Mouse (Mus musculus): Measurements from ENCODE around the gene Tmprss11f. TPM values are rescaled to one million over a fixed set of nuclear protein-coding genes. Genes with fewer than 3 reads are reported as not detected.
A peak's percentile ranks its signal among the peaks of the same experiment; 100 is the strongest.
"Not testable (repeated sequence)": the region's sequence is repeated elsewhere in the genome, so short reads cannot be mapped to it uniquely, and the experiment has no call there.

Tmprss11f gene
- polyA plus RNA-seq (2012; rRNA removed) = not detected in 2 replicates

DNA sequence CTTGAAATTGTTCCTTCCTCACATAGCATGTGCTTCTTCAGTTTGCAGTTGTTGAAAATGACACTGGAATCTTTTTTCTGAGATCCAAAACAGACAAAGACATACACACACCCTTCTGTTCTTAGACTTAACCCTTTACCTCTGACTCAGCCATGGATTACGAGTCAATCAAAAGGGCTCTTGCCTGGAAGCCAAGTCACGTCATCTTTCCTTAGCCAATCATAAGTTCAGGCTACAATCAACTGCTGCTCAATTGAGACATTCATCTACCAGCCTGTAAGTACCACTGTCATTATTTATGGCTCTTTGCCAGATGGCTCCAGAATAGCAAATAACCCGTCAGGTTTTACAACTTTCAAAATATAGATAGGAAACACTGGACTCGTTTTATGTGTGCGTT is at the start of gene Tmprss11f:
Gene Tmprss11f, minus strand, starts transcription at position 101 of the 400 bp plus-strand sequence.
- TF ChIP-seq POLR2A (IDR thresholded peaks at IDR 0.05; ENCODE audit: borderline replicate concordance, insufficient read depth, low read length) (no peak), CTCF (IDR thresholded peaks at IDR 0.05; ENCODE audit: borderline replicate concordance, insufficient read depth, low read depth, low read length) (no peak)
- H3K4me1 ChIP-seq (ENCODE audit: control insufficient read depth, insufficient read depth, low read length) = no peaks in the 10 kb centered on the region
- 55% methylated on average over 5 of the region's 5 CpGs for WGBS
- H3K27me3 ChIP-seq (ENCODE audit: control insufficient read depth, insufficient read depth, low read length) = no peaks in the 10 kb centered on the region
- DNase-seq = no peak
- H3K4me3 ChIP-seq (replicated peaks; ENCODE audit: insufficient read depth, low read depth, low read length) = no peak within 1 kb of the TSS
- H3K27ac ChIP-seq (ENCODE audit: insufficient read depth, low read length) = no peak within 1 kb of the TSS

GRCm38 (mm10) chr5:86676262-86676661 is 44.0 kb upstream of the Tmprss11f start, which contains the start of gene Tmprss11b:
TSS of gene Tmprss11b (minus strand) at chr5:86676362.
- Histone ChIP-seq H3K27me3 (ENCODE audit: control insufficient read depth, insufficient read depth, low read length) (no peaks in the 10 kb centered on the region), H3K27ac (ENCODE audit: insufficient read depth, low read length) (no peak within 1 kb of the TSS), H3K4me1 (ENCODE audit: control insufficient read depth, insufficient read depth, low read length) (no peaks in the 10 kb centered on the region), H3K4me3 (replicated peaks; ENCODE audit: insufficient read depth, low read depth, low read length) (no peak within 1 kb of the TSS)
- TF ChIP-seq POLR2A (IDR thresholded peaks at IDR 0.05; ENCODE audit: borderline replicate concordance, insufficient read depth, low read length) = no peak
- DNase-seq = no peak
- WGBS = 80% methylated on average over 5 of the region's 5 CpGs

GRCm38 (mm10) chr5:86649185-86649584 is 17.0 kb upstream of the Tmprss11f start:
- H3K27me3 ChIP-seq (ENCODE audit: control insufficient read depth, insufficient read depth, low read length); H3K4me3 ChIP-seq (replicated peaks; ENCODE audit: insufficient read depth, low read depth, low read length); H3K4me1 ChIP-seq (ENCODE audit: control insufficient read depth, insufficient read depth, low read length); H3K27ac ChIP-seq (ENCODE audit: insufficient read depth, low read length): not testable (repeated sequence)
- peak in 1 of 2 experiments; percentile 4 for DNase-seq
- 0 out of 2 replicates have a peak, but pooled peaks have one; percentile 17 for TF ChIP-seq CTCF (IDR thresholded peaks at IDR 0.05; ENCODE audit: borderline replicate concordance, insufficient read depth, low read depth, low read length)
- WGBS = 29% methylated on average over 4 of the region's 4 CpGs

- 53% methylated on average over 3 of the region's 3 CpGs for WGBS
- DNase-seq = no peak
- Histone ChIP-seq H3K4me3 (replicated peaks; ENCODE audit: insufficient read depth, low read depth, low read length) (no peak overlapping the region), H3K27me3 (ENCODE audit: control insufficient read depth, insufficient read depth, low read length) (no peaks in the 10 kb centered on the region), H3K27ac (ENCODE audit: insufficient read depth, low read length) (no peak overlapping the region), H3K4me1 (ENCODE audit: control insufficient read depth, insufficient read depth, low read length) (no peaks in the 10 kb centered on the region)
- no peak for TF ChIP-seq CTCF (IDR thresholded peaks at IDR 0.05; ENCODE audit: borderline replicate concordance, insufficient read depth, low read depth, low read length)
- no peak for TF ChIP-seq POLR2A (IDR thresholded peaks at IDR 0.05; ENCODE audit: borderline replicate concordance, insufficient read depth, low read length)
Observed at GRCm38 (mm10) chr5:86640795-86641194, 8.6 kb upstream of the Tmprss11f start.

GRCm38 (mm10) chr5:86630700-86631099 is 1.5 kb downstream of the Tmprss11f start:
- H3K27me3 ChIP-seq (ENCODE audit: control insufficient read depth, insufficient read depth, low read length) = no peaks in the 10 kb centered on the region
- no peak overlapping the region for H3K27ac ChIP-seq (ENCODE audit: insufficient read depth, low read length)
- TF ChIP-seq POLR2A (IDR thresholded peaks at IDR 0.05; ENCODE audit: borderline replicate concordance, insufficient read depth, low read length) (no peak), CTCF (IDR thresholded peaks at IDR 0.05; ENCODE audit: borderline replicate concordance, insufficient read depth, low read depth, low read length) (no peak)
- no peak overlapping the region for H3K4me3 ChIP-seq (replicated peaks; ENCODE audit: insufficient read depth, low read depth, low read length)
- H3K4me1 ChIP-seq (ENCODE audit: control insufficient read depth, insufficient read depth, low read length) = no peaks in the 10 kb centered on the region
- WGBS = 73% methylated on average over 2 of the region's 2 CpGs
- DNase-seq = no peak

DNA sequence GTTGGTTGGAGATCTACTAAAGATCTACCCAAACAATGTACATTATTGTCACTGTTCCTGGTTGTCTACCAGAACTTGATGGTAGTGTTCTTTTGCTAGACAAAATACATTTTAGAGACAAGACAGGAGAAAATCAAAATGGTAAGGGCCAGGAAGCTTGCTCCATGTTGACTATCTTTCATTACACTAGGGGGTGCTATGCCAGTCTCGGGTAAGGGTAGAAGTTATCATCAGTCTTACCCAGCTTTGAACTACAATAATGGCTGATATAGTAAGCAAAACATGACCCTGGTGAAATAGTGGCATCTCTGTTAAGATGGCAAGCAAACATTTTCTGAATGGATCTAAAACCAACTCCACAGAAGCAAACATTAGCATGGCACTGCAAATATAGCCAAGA is 10.4 kb downstream of the Tmprss11f start:
- WGBS = 73% methylated on average over 1 of the region's 1 CpGs
- Histone ChIP-seq H3K4me3 (replicated peaks; ENCODE audit: insufficient read depth, low read depth, low read length) (no peak overlapping the region), H3K27ac (ENCODE audit: insufficient read depth, low read length) (no peak overlapping the region), H3K27me3 (ENCODE audit: control insufficient read depth, insufficient read depth, low read length) (no peaks in the 10 kb centered on the region), H3K4me1 (ENCODE audit: control insufficient read depth, insufficient read depth, low read length) (no peaks in the 10 kb centered on the region)
- no peak for TF ChIP-seq CTCF (IDR thresholded peaks at IDR 0.05; ENCODE audit: borderline replicate concordance, insufficient read depth, low read depth, low read length)
- no peak for TF ChIP-seq POLR2A (IDR thresholded peaks at IDR 0.05; ENCODE audit: borderline replicate concordance, insufficient read depth, low read length)
- no peak for DNase-seq

DNA sequence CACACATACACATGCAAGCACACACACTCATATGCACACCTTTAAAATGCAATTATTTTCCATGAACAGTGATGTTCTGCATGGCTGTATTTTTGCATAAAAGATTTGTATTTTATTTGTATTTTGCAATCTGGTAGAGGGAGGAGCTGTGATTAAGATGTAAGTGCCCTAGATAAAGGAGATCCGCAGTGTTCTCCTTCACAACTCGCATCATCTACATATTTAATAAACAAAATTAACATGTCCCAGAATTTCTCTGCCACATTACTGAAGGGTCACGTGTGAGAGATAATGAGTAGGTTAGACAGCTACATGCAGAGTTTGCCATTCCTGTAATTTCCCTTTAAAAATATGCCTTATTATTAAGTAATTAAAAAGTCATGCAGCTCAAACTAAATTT is 46.3 kb downstream of the Tmprss11f start:
- Histone ChIP-seq H3K27me3 (ENCODE audit: control insufficient read depth, insufficient read depth, low read length) (no peaks in the 10 kb centered on the region), H3K27ac (ENCODE audit: insufficient read depth, low read length) (no peak overlapping the region), H3K4me3 (replicated peaks; ENCODE audit: insufficient read depth, low read depth, low read length) (no peak overlapping the region), H3K4me1 (ENCODE audit: control insufficient read depth, insufficient read depth, low read length) (no peaks in the 10 kb centered on the region)
- WGBS = 83% methylated on average over 3 of the region's 3 CpGs
- no peak for TF ChIP-seq CTCF (IDR thresholded peaks at IDR 0.05; ENCODE audit: borderline replicate concordance, insufficient read depth, low read depth, low read length)
- no peak for TF ChIP-seq POLR2A (IDR thresholded peaks at IDR 0.05; ENCODE audit: borderline replicate concordance, insufficient read depth, low read length)
- DNase-seq = no peak

- no peak for DNase-seq
- H3K4me3 ChIP-seq (replicated peaks; ENCODE audit: insufficient read depth, low read depth, low read length) = no peak overlapping the region
- H3K27ac ChIP-seq (ENCODE audit: insufficient read depth, low read length) = no peak overlapping the region
- H3K4me1 ChIP-seq (ENCODE audit: control insufficient read depth, insufficient read depth, low read length) = no peaks in the 10 kb centered on the region
- no peaks in the 10 kb centered on the region for H3K27me3 ChIP-seq (ENCODE audit: control insufficient read depth, insufficient read depth, low read length)
- 71% methylated on average over 5 of the region's 5 CpGs for whole genome bisulfite sequencing
- TF ChIP-seq CTCF (IDR thresholded peaks at IDR 0.05; ENCODE audit: borderline replicate concordance, insufficient read depth, low read depth, low read length) (no peak), POLR2A (IDR thresholded peaks at IDR 0.05; ENCODE audit: borderline replicate concordance, insufficient read depth, low read length) (no peak)
Observed at GRCm38 (mm10) chr5:86582618-86583017, 49.6 kb downstream of the Tmprss11f start.

All from cerebellum, adult 2 months (tissue).